Mouse (Mus musculus) heart, adult 2 months (tissue): Measurements from ENCODE around the gene Hdac9.

Experiments
- CTCF ChIP-seq: fragments of 200-600 bp; IDR thresholded peaks from 2 replicates; pipeline ENCODE4 v1.8.1; 2022; ENCODE audit warnings: antibody characterized with exemption, mild to moderate bottlenecking, moderate library complexity
- EP300 ChIP-seq: fragments of 200-500 bp; IDR thresholded peaks from 2 replicates; pipeline ENCODE4 v1.6.1; 2011; ENCODE audit warnings: low read depth, low read length, control low read depth; ENCODE audit not compliant: insufficient read depth

DNA sequence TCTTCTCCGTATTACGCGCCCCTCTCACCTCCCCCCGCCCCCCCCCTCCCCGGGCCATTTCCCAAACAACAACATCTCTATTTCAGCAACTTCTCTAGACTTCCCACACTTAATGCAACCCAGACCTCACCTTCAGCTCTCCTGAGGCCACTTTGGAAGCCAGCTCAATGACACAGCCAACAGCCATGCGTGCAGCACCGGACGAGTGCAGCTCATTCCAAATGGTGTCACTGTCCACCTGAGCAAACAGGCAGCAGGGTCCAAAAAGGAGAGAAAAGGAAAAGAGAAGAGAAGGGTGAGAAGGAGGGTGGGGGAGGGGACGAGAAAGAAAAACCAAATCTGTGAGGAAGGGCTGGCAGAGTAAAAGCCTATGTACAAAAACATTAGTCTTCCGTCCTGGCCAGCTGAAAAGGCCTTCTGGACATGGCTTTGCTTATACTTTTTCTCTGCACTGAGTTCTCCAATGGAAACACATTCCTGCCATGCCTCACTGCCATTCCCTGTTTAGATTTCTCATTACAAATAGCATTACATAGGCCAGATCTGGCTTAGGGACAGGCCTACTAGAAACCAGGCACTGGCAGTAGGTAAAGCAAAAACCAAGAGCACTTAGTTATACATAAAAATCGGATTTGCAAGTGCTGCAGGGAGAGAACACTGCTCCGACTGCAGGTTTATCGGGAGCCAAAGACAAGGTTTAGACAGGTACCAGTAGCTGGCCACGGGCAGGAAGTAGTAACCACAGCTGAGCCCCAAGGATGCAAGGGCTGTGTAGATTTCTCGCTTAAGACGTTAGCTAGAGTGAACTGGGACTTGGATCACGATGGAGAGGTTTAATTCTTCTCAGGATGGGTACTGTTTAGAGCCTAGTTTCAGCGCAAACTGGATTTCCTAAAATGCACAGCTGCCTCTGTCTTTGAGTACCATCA, 668.4 kb downstream of the Hdac9 start:
- TF ChIP-seq CTCF: no peak
- TF ChIP-seq EP300: no peak
